Mouse (Mus musculus): ENCODE measurements at regions not wholly inside any gene's neighbourhood (a gene's known extent, or its start where the extent isn't known, plus 50 kb on each side); places are given as distances from the start of the nearest gene placed in this dataset.

- DNase-seq: no peak
Measured at GRCm38 (mm10) chr8:112933815-112934214, 364.0 kb downstream of the Cntnap4 start.

- no peak for DNase-seq
Measured at GRCm38 (mm10) chr8:112935411-112935810, 365.6 kb downstream of the Cntnap4 start.

- DNase-seq: peak; percentile 24
Measured at GRCm38 (mm10) chr8:112935897-112936719, 366.3 kb downstream of the Cntnap4 start.

- DNase-seq: peak; percentile 75
Measured at GRCm38 (mm10) chr8:112972418-112972817, 402.6 kb downstream of the Cntnap4 start.

- no peak for DNase-seq
Measured at GRCm38 (mm10) chr8:112975734-112976133, 405.9 kb downstream of the Cntnap4 start.

GRCm38 (mm10) chr8:112976312-112976711, 406.5 kb downstream of the Cntnap4 start:
- no peak for DNase-seq

- no peak for DNase-seq
Measured at GRCm38 (mm10) chr8:112993781-112994180, 423.9 kb downstream of the Cntnap4 start.

- DNase-seq: no peak
Measured at GRCm38 (mm10) chr8:113007356-113007755, 437.5 kb downstream of the Cntnap4 start.

- no peak for DNase-seq
Measured at GRCm38 (mm10) chr8:113028880-113029279, 459.0 kb downstream of the Cntnap4 start.

- DNase-seq: no peak
Measured at GRCm38 (mm10) chr8:113051770-113052473, 482.1 kb downstream of the Cntnap4 start.

- DNase-seq: no peak
Measured at GRCm38 (mm10) chr8:113065246-113066169, 495.7 kb downstream of the Cntnap4 start.

- DNase-seq: no peak
Measured at GRCm38 (mm10) chr8:113066170-113066708, 496.4 kb downstream of the Cntnap4 start.

GRCm38 (mm10) chr8:113083976-113084375, 514.1 kb downstream of the Cntnap4 start:
- DNase-seq: peak; percentile 5

- DNase-seq: no peak
Measured at GRCm38 (mm10) chr8:113087586-113087985, 517.7 kb downstream of the Cntnap4 start.

- DNase-seq: no peak
Measured at GRCm38 (mm10) chr8:113111665-113112064, 523.7 kb upstream of the Mon1b start.

- DNase-seq: no peak
Measured at GRCm38 (mm10) chr8:113114165-113114700, 521.2 kb upstream of the Mon1b start.

GRCm38 (mm10) chr8:113117241-113117640, 518.1 kb upstream of the Mon1b start:
- DNase-seq: no peak

- no peak for DNase-seq
Measured at GRCm38 (mm10) chr8:113125586-113125985, 509.8 kb upstream of the Mon1b start.

- no peak for DNase-seq
Measured at GRCm38 (mm10) chr8:113137361-113137760, 498.0 kb upstream of the Mon1b start.

- no peak for DNase-seq
Measured at GRCm38 (mm10) chr8:113140021-113140420, 495.4 kb upstream of the Mon1b start.

- no peak for DNase-seq
Measured at GRCm38 (mm10) chr8:113141131-113141530, 494.3 kb upstream of the Mon1b start.

GRCm38 (mm10) chr8:113176591-113176990, 458.8 kb upstream of the Mon1b start:
- no peak for DNase-seq

All from layer of hippocampus, adult 9-11 months (tissue).